Mouse (Mus musculus): ENCODE data around the gene Tarbp1.

DNA sequence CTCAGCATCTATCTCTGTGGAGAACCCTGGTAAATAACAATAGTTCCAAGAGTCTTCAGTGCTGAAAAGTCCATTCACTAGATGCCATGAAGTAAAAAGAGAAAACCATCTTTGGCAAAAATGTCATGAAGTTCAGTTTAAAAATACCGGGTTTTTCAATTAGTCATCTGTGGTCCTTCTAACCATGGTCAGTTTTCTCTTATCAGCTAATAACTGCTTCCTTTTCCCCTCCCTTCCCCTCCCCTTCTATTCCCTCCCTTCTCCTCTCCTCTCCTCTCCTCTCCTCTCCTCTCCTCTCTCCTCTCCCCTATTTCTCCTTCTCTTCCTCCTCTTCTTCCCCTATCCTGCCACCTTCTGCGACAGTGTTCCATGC lies 7.5 kb upstream of the Tarbp1 start:
- no peak for TF ChIP-seq CTCF (conservative IDR thresholded peaks at IDR 0.05; ENCODE audit: low read length)
- TF ChIP-seq NANOG (IDR thresholded peaks at IDR 0.05; ENCODE audit: borderline replicate concordance, low read length), result no peak

Data from E14TG2a.4 (cell line).